Mouse (Mus musculus) intestine, postnatal 0 days (tissue): Measurements from ENCODE around the gene Parp8. TPM values are rescaled to one million over a fixed set of nuclear protein-coding genes. Genes with fewer than 3 reads are reported as not detected.

Source experiments
- ATAC-seq: fragments of 200-750 bp; cut with Nextera tagmentation; 2 replicates; pipeline ENCODE4 v1.8.0; 2017; ENCODE audit warnings: mild to moderate bottlenecking, moderate TSS enrichment, moderate library complexity
- H3K27ac ChIP-seq: fragments of 300-500 bp; sonication (generic); 2 replicates; pipeline ENCODE4 v1.5.1; 2014; ENCODE audit warnings: mild to moderate bottlenecking, low read depth, low read length, moderate library complexity
- H3K27me3 ChIP-seq: fragments of 300-500 bp; sonication (generic); replicated peaks from 2 replicates; pipeline ENCODE4 v1.6.1; 2014; ENCODE audit warnings: low read length, mixed read lengths; ENCODE audit not compliant: control insufficient read depth, insufficient read depth
- H3K36me3 ChIP-seq: fragments of 300-500 bp; sonication (generic); 2 replicates; pipeline ENCODE4 v1.6.1; 2014; ENCODE audit warnings: mild to moderate bottlenecking, moderate library complexity; ENCODE audit not compliant: control insufficient read depth, insufficient read depth
- H3K4me1 ChIP-seq: fragments of 300-500 bp; sonication (generic); replicated peaks from 2 replicates; pipeline ENCODE4 v1.6.1; 2014; ENCODE audit warnings: antibody characterized with exemption, low read length, mixed read lengths; ENCODE audit not compliant: control insufficient read depth, insufficient read depth
- H3K4me2 ChIP-seq: fragments of 300-500 bp; sonication (generic); replicated peaks from 2 replicates; pipeline ENCODE4 v1.6.1; 2014; ENCODE audit warnings: low read depth, mild to moderate bottlenecking, moderate library complexity
- H3K4me3 ChIP-seq: fragments of 300-500 bp; sonication (generic); 2 replicates; pipeline ENCODE4 v1.5.1; 2014; ENCODE audit warnings: low read depth, low read length
- H3K9ac ChIP-seq: fragments of 300-500 bp; sonication (generic); 2 replicates; pipeline ENCODE4 v1.6.1; 2014; ENCODE audit warnings: mild to moderate bottlenecking, low read depth, low read length
- H3K9me3 ChIP-seq: fragments of 300-500 bp; sonication (generic); 2 replicates; pipeline ENCODE4 v1.6.1; 2016; ENCODE audit warnings: mixed run types; ENCODE audit not compliant: control insufficient read depth
- CTCF ChIP-seq: sonication (generic); IDR thresholded peaks from 2 replicates; pipeline ENCODE4 v1.5.1; 2016; ENCODE audit warnings: low read depth, mild to moderate bottlenecking, control low read depth, antibody characterized with exemption, moderate library complexity
- WGBS: fragments of 180-500 bp; shearing (Covaris S2); extraction: QIAGEN DNeasy Blood & Tissue Kit; methylation state at CpG from one replicate; pipeline ENCODE4 v1.1.7; 2014; 5-methylcytosine and 5-hydroxymethylcytosine counted together
- polyA plus RNA-seq: library from polyadenylated mRNA; unstranded; fragments of >200 nt; fragmentation: Nextera tagmentation; extraction: Ambion mirVana; gene quantifications from 2 replicates; pipeline ENCODE4 v1.2.1, GENCODE M21; 2015

Gene Parp8
- polyA plus RNA-seq, 1 experiment from 2014 or later = 2.2 TPM

DNA sequence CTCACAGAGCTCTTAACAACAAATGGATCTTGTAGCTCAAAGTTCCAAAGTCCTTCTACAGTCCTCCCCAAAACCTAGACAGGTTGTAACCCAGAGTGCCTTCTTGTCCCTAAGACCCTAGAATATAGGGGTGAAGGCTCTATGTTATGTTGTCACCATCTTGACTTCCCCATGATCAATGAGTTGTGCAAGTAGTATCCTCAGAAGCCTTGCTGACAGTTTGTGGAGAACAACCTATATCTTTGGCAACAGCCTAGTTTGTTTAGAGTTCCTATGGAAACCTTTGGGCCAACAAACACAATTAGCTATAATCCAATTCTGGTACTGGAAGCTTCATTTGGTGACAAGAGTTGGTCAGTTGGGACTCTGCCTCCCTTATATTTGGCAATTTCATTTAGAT, 18.2 kb upstream of the Parp8 start:
- no peaks in the 10 kb centered on the region for H3K4me1 ChIP-seq
- H3K9ac ChIP-seq = no peak overlapping the region
- no peak for ATAC-seq
- H3K27me3 ChIP-seq = no peaks in the 10 kb centered on the region
- no peak overlapping the region for H3K4me3 ChIP-seq
- no peaks in the 10 kb centered on the region for H3K36me3 ChIP-seq
- TF ChIP-seq CTCF = no peak
- H3K9me3 ChIP-seq = no peaks in the 10 kb centered on the region
- H3K4me2 ChIP-seq = no peak overlapping the region
- no peak overlapping the region for H3K27ac ChIP-seq

DNA sequence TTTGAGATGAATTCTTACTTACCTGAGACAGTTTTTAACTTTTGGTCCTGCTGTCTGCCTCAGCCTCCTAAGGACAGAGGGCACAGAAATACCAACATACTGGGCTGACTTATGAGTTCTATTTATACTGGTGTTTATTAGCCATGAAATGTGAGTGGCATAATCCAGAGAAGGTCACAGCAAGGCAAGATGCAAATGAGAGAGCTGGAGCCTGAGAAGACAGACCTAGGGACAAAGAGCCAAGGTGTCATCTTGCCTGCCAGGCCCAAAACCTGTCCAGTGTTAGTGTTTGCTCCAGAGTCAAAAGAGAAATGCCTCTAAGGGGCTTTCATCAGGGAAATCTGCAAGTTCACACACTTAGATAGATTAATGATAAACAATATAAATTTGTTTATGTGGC, 15.7 kb upstream of the Parp8 start:
- no peak for TF ChIP-seq CTCF
- no peak for ATAC-seq
- Histone ChIP-seq H3K9ac (no peak overlapping the region), H3K27ac (no peak overlapping the region), H3K4me1 (no peaks in the 10 kb centered on the region), H3K27me3 (no peaks in the 10 kb centered on the region), H3K4me2 (no peak overlapping the region), H3K9me3 (no peaks in the 10 kb centered on the region), H3K4me3 (no peak overlapping the region), H3K36me3 (no peaks in the 10 kb centered on the region)

DNA sequence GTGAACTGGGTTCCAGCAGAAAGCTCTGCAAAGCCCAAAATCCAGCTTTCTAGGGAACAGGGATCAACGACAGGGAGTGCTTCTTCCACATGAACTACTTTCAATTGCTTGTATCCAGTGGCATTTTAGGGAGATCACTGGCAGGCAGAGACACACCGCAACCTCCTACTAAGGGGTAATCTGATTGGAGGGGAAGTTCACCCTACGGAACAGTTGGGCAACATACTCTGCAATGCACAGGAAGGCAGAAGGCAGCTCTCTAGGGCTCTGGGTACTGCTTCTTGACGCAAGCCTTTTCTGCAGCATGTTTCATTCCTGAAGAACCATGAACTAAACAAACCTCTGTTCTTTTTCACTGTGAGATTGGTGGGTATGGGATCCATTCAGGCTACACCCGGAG, 10.9 kb upstream of the Parp8 start:
- no peak for TF ChIP-seq CTCF
- H3K4me3 ChIP-seq = no peak overlapping the region
- H3K36me3 ChIP-seq = no peaks in the 10 kb centered on the region
- H3K4me1 ChIP-seq = no peaks in the 10 kb centered on the region
- H3K9ac ChIP-seq = no peak overlapping the region
- H3K27me3 ChIP-seq = no peaks in the 10 kb centered on the region
- no peak overlapping the region for H3K27ac ChIP-seq
- WGBS = 89% methylated on average over 5 of the region's 5 CpGs
- no peaks in the 10 kb centered on the region for H3K9me3 ChIP-seq
- no peak overlapping the region for H3K4me2 ChIP-seq
- no peak for ATAC-seq

DNA sequence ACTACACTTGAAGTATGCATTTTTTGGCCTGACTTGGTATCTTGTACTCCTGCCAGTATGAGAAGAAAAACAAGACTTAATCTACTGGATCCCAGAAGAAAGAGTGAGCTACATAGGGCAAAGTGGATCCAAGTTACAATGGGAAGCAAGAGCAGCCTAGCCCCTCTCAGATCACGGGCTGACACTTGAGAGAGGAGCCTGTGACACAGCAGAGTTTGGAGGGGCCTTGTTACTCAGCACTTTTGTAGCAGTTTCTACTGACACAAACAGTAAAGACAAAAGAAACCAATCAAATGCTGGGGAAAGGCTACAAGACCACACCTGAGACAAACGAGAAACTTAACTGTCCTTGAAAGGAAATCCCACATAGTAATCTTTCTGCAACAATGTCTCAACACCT, 9.8 kb upstream of the Parp8 start:
- no peak for ATAC-seq

DNA sequence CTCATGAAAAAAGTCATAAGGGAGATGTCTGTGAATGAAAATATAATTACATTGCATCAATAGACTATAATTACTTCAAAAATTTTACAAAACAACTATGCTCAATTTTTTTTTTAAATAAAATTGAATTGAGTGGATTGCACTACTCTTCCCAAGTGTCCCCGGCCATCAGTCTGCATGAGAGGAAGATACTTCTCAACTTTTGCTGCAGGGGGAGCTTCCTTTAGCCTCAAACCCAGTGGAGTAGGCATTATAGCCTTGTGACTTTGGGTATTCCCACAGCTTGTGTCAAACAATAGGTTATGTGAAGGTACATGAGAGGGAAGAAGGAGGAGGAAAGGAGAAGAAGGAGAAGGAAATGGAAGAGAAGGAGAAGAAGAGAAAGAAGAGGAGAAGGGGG, 9.3 kb upstream of the Parp8 start:
- Histone ChIP-seq H3K4me1 (no peaks in the 10 kb centered on the region), H3K4me2 (no peak overlapping the region), H3K27me3 (no peaks in the 10 kb centered on the region), H3K9me3 (no peaks in the 10 kb centered on the region), H3K27ac (no peak overlapping the region), H3K36me3 (no peaks in the 10 kb centered on the region), H3K9ac (no peak overlapping the region), H3K4me3 (no peak overlapping the region)
- 74% methylated on average over 1 of the region's 1 CpGs for WGBS
- TF ChIP-seq CTCF = no peak
- no peak for ATAC-seq

More for the DNA sequence above, 9.8 kb upstream of the Parp8 start:
- no peak overlapping the region for H3K4me2 ChIP-seq
- no peak overlapping the region for H3K4me3 ChIP-seq
- H3K9me3 ChIP-seq = no peaks in the 10 kb centered on the region
- H3K27ac ChIP-seq = no peak overlapping the region
- H3K4me1 ChIP-seq = no peaks in the 10 kb centered on the region
- no peaks in the 10 kb centered on the region for H3K27me3 ChIP-seq
- no peak overlapping the region for H3K9ac ChIP-seq
- no peaks in the 10 kb centered on the region for H3K36me3 ChIP-seq
- WGBS = 70% methylated on average over 2 of the region's 2 CpGs
- TF ChIP-seq CTCF = no peak

DNA sequence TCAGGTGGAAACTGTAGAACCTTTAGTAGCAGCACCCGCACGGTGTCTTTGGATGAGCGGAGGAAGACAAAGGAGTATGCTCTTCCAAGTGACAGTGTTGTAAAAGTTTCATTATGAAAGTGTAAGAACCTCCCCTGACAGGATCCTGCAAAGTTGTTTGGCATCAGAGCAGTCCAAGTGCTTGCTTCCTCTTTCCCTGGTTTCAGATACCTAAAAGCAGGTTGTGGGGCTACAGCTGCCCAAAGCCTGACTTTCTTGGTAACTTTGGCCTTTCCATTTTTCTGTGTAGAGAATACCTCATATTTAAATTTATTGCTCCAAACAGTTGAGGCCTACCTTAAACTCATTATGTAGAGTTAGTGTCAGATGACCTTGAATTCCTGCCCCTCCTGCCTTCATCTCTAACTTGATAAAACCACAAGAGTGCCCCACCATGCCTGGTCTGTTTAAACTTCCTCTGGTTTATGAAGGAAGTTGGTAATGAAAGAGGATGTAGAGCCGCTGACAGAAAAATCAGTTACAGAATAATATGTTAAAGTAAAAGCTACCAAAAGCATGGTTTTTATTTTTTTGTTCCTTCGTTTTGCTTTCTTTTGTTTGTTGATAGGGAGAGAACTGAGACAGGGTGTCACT, 8.5 kb upstream of the Parp8 start:
- ATAC-seq = no peak
- no peaks in the 10 kb centered on the region for H3K9me3 ChIP-seq
- TF ChIP-seq CTCF = no peak
- no peak overlapping the region for H3K4me2 ChIP-seq
- H3K9ac ChIP-seq = no peak overlapping the region
- H3K27me3 ChIP-seq = no peaks in the 10 kb centered on the region
- H3K4me3 ChIP-seq = no peak overlapping the region
- H3K36me3 ChIP-seq = no peaks in the 10 kb centered on the region
- WGBS = 80% methylated on average over 5 of the region's 5 CpGs
- H3K4me1 ChIP-seq = no peaks in the 10 kb centered on the region
- H3K27ac ChIP-seq = no peak overlapping the region

DNA sequence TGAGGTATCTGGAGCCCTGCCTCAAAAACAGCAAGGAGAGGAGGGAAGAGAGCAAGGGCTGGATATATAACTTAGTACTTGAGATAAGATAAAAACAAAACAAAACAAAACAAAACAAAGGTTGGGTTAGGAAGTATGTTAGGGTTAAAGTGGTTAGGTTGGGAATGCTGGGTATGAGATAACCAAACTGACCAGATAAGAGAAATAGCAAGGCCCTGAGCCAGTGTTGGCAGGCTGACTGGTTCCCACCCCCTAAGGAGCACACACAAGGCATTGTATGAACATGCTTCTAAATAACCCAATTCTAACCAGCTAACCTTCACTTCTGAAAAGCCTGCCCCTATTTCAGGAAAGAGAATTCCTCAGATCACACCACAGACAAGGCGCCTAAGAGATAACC, 7.1 kb upstream of the Parp8 start:
- Histone ChIP-seq H3K9ac (no peak overlapping the region), H3K4me1 (no peaks in the 10 kb centered on the region), H3K27ac (no peak overlapping the region), H3K9me3 (no peaks in the 10 kb centered on the region), H3K36me3 (no peaks in the 10 kb centered on the region), H3K27me3 (no peaks in the 10 kb centered on the region), H3K4me2 (no peak overlapping the region), H3K4me3 (no peak overlapping the region)
- TF ChIP-seq CTCF = no peak
- WGBS = 89% methylated on average over 1 of the region's 1 CpGs
- no peak for ATAC-seq
